Mouse (Mus musculus): Measurements from ENCODE around the gene Adh1.

DNA sequence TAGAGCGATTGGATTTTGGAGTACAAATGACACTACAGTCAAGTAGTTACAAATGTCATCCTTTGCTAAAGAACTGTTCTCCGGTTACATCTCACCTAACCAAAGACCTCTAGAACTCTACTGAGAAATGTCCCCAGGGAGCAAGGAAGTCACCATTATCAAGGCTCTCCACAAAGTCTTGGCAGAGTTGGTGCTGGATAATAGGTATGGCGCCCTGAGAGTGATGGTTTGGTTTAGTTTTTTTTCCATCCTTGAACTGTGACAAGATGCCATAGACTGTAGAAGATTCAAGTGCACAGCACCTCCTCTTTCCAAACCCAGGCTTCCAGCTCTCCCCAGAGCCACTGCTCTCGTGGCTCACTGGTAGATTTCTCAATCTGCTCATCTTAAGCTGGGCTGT is 26.9 kb downstream of the Adh1 start:
- TF ChIP-seq CTCF (IDR thresholded peaks at IDR 0.05; ENCODE audit: low read depth) (no peak), EP300 (IDR thresholded peaks at IDR 0.05; ENCODE audit: low read depth) (no peak)

All from heart, postnatal 0 days (tissue).